Mouse (Mus musculus): ENCODE data around the gene Minpp1. TPM values are rescaled to one million over a fixed set of nuclear protein-coding genes. Genes with fewer than 3 reads are reported as not detected.

The Minpp1 gene
- polyA plus RNA-seq, 1 experiment = 29.1 TPM

DNA sequence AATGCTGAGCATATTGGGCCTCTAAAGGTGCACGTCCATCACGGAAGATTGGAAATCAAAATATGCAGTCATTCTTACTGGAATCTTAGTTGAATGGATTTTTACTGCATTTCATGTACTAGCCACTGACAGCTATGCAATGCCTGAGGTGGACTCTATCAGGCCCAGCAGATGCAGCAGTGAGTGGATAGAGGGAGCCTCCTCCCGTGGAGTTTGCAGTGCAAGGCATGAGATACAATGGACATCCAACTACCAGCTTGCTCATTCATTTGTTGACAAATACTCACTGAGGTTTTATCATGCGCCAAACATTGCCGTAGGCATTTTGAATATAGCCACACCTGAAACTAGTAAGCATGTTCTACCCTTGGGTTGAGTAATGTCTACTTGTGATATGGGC is 18.2 kb upstream of the Minpp1 start:
- no peak for DNase-seq
- Histone ChIP-seq H3K4me1 (ENCODE audit: control insufficient read depth, insufficient read depth, low read length) (no peaks in the 10 kb centered on the region; the same call in 1 of the 2 replicates), H3K4me3 (replicated peaks; ENCODE audit: extremely low read depth, low read depth, low read length) (no peak overlapping the region)
- WGBS = 91% methylated on average over 5 of the region's 5 CpGs
- no peak for TF ChIP-seq CTCF (IDR thresholded peaks at IDR 0.05; ENCODE audit: insufficient read depth, low read length)
- TF ChIP-seq POLR2A (IDR thresholded peaks at IDR 0.05; ENCODE audit: borderline replicate concordance, extremely low read depth, low read depth, low read length) = no peak

DNA sequence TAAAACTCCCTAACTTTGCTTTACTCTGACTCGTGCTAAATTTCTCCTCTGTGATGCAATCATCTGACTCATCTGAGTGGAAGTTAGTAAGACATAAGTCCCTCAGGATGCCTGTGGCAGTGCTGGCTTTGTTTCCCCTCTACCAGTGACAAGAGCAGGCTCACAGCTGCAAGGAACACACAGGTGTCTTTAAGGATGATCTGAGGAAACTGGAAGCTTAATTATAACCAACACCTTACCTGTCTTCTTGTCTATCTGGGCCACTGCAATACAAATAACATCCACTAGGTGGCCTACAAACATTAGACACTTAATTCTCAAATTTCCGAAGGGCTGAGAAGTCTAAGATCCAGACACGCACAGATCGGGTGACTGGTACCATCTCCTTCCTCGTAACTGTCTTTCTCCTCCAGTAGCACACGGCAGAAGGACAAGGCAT is 15.5 kb upstream of the Minpp1 start:
- no peak for TF ChIP-seq POLR2A (IDR thresholded peaks at IDR 0.05; ENCODE audit: borderline replicate concordance, extremely low read depth, low read depth, low read length)
- no peak for TF ChIP-seq CTCF (IDR thresholded peaks at IDR 0.05; ENCODE audit: insufficient read depth, low read length)
- peak; percentile 18 for DNase-seq
- WGBS = 14% methylated on average over 6 of the region's 6 CpGs
- no peaks in the 10 kb centered on the region; the same call in 1 of the 2 replicates for H3K4me1 ChIP-seq (ENCODE audit: control insufficient read depth, insufficient read depth, low read length)
- no peak overlapping the region for H3K4me3 ChIP-seq (replicated peaks; ENCODE audit: extremely low read depth, low read depth, low read length)

DNA sequence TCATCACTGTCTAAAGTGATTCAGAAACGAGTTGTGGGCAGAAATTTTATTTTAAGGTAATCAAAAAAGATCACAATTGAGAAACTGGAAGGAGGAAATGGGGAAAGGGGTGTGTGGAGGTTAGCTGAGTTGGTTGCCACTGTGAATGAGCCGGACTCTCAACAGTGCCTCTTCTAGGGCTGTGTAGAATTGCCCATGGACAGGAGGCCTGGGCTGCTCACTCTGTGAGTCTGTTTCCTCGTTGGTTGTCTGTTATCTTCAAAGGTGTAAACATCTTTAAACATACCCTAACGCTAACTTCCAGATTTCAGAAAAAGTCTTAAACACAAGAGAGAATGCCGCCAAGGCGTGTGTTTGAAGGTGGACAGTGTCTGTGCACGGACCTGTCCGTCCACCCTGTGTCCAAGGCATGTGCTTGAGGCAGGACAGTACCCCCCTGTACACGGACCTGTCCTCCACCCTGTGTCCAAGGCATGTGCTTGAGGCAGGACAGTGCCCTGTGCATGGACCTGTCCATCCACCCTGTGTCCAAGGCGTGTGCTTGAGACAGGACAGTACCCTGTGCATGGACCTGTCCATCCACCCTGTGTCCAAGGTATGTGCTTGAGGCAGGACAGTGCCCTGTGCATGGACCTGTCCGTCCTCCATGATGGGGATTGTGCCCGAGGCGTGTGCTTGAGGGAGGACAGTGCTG is 14.9 kb upstream of the Minpp1 start:
- Histone ChIP-seq H3K4me1 (ENCODE audit: control insufficient read depth, insufficient read depth, low read length) (no peaks in the 10 kb centered on the region; the same call in 1 of the 2 replicates), H3K4me3 (replicated peaks; ENCODE audit: extremely low read depth, low read depth, low read length) (no peak overlapping the region)
- WGBS = 81% methylated on average over 13 of the region's 13 CpGs
- TF ChIP-seq CTCF (IDR thresholded peaks at IDR 0.05; ENCODE audit: insufficient read depth, low read length) = no peak
- no peak for TF ChIP-seq POLR2A (IDR thresholded peaks at IDR 0.05; ENCODE audit: borderline replicate concordance, extremely low read depth, low read depth, low read length)
- DNase-seq = no peak

DNA sequence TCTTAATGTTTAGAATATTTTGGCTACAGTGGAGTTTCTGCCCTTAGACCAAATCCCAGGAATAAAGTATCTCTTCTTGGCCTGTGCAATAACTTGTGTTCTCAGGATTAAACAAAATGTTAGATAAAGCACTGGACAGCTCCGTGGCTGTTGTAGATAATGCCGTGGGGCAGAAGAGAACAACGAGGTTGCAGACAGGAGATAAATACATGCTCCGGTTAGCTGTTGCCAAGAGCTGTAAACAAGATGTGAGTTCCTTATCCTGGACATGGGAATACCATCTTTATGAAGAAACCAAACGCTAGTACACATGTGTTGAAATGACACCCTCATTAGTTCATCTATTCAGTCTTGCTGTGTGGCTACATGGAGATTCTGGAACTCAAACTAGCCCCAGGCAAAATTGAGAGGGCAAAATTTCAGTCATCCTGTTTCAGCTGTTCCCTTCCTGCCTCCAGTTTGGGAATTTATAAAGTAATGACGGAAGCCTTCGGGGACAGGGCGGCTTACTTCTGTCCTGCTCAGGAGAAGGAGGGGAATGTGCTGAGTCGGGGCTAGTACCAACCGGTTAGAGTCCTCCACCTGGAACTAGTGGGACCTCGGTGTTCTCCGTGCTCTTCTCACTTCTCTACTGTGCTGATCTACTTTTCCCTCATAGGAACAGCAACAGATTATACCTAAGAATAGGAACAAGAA is 9.4 kb upstream of the Minpp1 start:
- no peak for DNase-seq
- 64% methylated on average over 12 of the region's 12 CpGs for WGBS
- Histone ChIP-seq H3K4me1 (ENCODE audit: control insufficient read depth, insufficient read depth, low read length) (no peaks in the 10 kb centered on the region), H3K4me3 (replicated peaks; ENCODE audit: extremely low read depth, low read depth, low read length) (no peak overlapping the region)
- TF ChIP-seq POLR2A (IDR thresholded peaks at IDR 0.05; ENCODE audit: borderline replicate concordance, extremely low read depth, low read depth, low read length) (no peak), CTCF (IDR thresholded peaks at IDR 0.05; ENCODE audit: insufficient read depth, low read length) (no peak)

DNA sequence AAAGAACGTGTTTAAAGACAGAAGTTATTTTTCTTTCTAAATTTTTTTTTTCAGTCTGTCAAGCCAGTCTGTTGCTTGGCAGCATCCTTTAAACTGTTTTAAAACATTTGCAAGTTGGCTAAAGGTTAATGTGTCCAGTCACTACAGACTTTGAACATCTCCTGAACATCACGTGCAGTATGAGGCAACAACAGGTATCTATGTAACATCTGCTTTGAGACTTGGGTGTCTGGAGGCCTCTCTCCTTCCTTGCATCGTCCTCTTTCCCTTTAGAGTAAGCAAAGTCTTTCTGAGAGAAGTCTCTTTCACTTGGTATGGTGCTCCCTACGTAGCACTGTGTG is 8.9 kb upstream of the Minpp1 start:
- 79% methylated on average over 4 of the region's 4 CpGs for WGBS
- no peak for DNase-seq
- no peaks in the 10 kb centered on the region for H3K4me1 ChIP-seq (ENCODE audit: control insufficient read depth, insufficient read depth, low read length)
- no peak for TF ChIP-seq POLR2A (IDR thresholded peaks at IDR 0.05; ENCODE audit: borderline replicate concordance, extremely low read depth, low read depth, low read length)
- TF ChIP-seq CTCF (IDR thresholded peaks at IDR 0.05; ENCODE audit: insufficient read depth, low read length) = no peak
- H3K4me3 ChIP-seq (replicated peaks; ENCODE audit: extremely low read depth, low read depth, low read length) = no peak overlapping the region

DNA sequence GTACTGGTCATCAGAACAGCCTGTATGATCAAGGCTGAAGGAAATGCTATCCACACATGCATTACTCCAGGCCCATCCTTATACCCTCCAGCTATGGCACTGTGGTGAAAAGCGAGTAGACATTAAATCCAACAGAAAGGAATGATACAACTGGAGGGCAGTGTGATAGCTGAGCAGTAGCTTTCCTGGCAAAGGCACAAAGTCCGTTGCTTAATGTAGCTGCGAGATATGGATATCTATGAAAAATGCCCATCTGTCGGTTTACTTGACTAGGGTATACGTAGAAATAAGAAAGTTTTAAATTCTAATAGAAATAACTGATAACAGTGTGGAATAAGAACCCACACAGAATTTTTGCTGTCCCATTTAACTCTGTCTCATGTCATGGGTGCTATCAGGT is 5.3 kb upstream of the Minpp1 start:
- no peak for TF ChIP-seq POLR2A (IDR thresholded peaks at IDR 0.05; ENCODE audit: borderline replicate concordance, extremely low read depth, low read depth, low read length)
- TF ChIP-seq CTCF (IDR thresholded peaks at IDR 0.05; ENCODE audit: insufficient read depth, low read length) = no peak
- no peaks in the 10 kb centered on the region for H3K4me1 ChIP-seq (ENCODE audit: control insufficient read depth, insufficient read depth, low read length)
- no peak overlapping the region for H3K4me3 ChIP-seq (replicated peaks; ENCODE audit: extremely low read depth, low read depth, low read length)
- WGBS = 84% methylated on average over 5 of the region's 5 CpGs
- no peak for DNase-seq

DNA sequence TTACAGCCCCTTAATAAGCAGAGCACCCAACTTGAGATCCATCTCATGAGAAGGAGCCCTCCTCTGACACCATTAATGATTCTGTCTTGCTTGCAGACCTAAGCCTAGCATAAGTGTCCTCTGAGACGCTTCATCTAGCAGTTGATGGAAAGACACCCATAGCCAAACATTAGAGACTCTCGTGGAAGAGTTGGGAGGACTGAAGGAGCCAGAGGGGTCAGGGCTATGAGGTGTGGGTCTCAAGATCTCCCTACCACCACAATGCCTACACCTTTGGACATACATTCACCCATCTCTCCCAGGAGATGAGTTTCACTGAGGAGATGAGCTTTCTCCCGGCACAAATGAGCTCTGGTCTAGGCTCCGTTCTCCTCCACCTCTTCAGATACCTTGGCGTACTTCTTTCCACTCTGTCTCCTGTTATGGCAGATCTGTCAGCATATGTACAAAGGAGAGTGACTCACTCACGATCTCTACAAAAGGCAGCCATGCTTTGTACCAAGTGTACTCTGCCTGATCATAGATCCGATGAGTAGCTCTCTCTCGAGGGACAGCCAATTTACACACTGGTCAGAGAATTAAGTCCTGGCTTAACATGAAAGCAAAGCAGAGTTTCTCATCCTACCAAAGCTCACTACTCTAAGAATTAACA is 4.7 kb upstream of the Minpp1 start:
- 84% methylated on average over 8 of the region's 8 CpGs for WGBS
- Histone ChIP-seq H3K4me1 (ENCODE audit: control insufficient read depth, insufficient read depth, low read length) (no peaks in the 10 kb centered on the region), H3K4me3 (replicated peaks; ENCODE audit: extremely low read depth, low read depth, low read length) (no peak overlapping the region)
- no peak for DNase-seq
- TF ChIP-seq POLR2A (IDR thresholded peaks at IDR 0.05; ENCODE audit: borderline replicate concordance, extremely low read depth, low read depth, low read length) (no peak), CTCF (IDR thresholded peaks at IDR 0.05; ENCODE audit: insufficient read depth, low read length) (no peak)

DNA sequence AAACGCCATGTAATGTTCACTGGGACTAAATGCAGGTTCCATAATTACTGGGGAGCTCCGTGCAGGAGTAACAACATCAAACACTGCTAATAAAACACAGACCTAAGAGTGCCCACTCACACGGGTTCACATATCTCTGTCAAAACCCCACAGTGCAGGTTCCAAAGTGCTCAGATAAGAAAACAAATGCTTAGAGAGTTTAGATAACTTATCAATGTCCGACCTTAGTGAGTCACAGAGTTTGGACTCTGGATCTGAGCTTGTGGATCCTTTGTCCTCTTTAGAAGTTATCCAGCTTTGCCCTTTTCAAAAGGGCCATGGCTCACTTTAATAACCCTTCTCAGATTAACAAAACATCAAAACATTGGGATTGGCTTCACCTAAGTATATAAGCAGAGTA is 4.1 kb upstream of the Minpp1 start:
- no peak for DNase-seq
- TF ChIP-seq POLR2A (IDR thresholded peaks at IDR 0.05; ENCODE audit: borderline replicate concordance, extremely low read depth, low read depth, low read length) (no peak), CTCF (IDR thresholded peaks at IDR 0.05; ENCODE audit: insufficient read depth, low read length) (no peak)
- 39% methylated on average over 4 of the region's 4 CpGs for WGBS
- Histone ChIP-seq H3K4me1 (ENCODE audit: control insufficient read depth, insufficient read depth, low read length) (no peaks in the 10 kb centered on the region; the same call in 1 of the 2 replicates), H3K4me3 (replicated peaks; ENCODE audit: extremely low read depth, low read depth, low read length) (no peak overlapping the region)

DNA sequence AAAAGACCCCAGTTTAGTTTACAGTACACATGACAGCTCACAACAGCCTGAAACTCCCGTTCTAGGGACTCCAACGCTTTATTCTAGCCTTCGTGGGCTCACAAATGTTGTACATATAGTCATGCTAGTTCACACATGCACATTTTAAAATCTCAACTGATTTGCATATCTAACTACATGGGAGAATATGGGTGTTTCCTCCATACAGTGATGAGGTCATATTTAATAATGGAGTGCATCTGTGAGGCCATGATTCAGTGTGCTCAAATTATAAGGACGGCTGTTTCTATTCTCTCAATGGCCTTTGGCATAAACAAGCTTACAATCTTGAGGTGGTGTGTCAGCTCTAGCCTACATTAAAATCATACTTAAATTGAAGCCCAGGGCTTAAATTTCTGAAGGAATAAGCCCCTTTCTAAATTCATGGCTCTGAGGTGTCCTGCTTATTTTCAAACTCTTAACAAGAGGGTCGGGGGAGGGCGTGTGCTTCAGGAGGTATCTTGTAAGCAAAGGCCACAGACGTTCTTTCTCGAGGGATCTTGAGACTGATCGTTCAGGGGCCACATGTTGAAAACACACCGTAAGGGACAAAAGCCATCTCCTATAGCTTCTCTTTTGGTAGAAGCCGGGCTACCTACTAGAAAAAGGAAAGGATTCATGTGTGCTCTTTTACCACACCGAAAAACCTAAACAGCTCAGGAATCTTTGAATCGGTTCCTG is 468 bp upstream of the Minpp1 start:
- H3K4me1 ChIP-seq (ENCODE audit: control insufficient read depth, insufficient read depth, low read length) = peaks cover 3% of the 10 kb centered on the region
- no peak for TF ChIP-seq CTCF (IDR thresholded peaks at IDR 0.05; ENCODE audit: insufficient read depth, low read length)
- TF ChIP-seq POLR2A (IDR thresholded peaks at IDR 0.05; ENCODE audit: borderline replicate concordance, extremely low read depth, low read depth, low read length) = no peak
- H3K4me3 ChIP-seq (replicated peaks; ENCODE audit: extremely low read depth, low read depth, low read length) = peak overlapping the region; percentile 96
- DNase-seq = no peak
- WGBS = 17% methylated on average over 13 of the region's 13 CpGs

Measured in lung, adult 2 months (tissue).